Mouse (Mus musculus): ENCODE results near the gene Kif13a. TPM values are rescaled to one million over a fixed set of nuclear protein-coding genes. Genes with fewer than 3 reads are reported as not detected.

Kif13a gene
- total and polyA plus RNA-seq, 3 experiments = 1.2 to 1.7 TPM; not detected in 1

GRCm38 (mm10) chr13:46786836-46787235 lies 142.8 kb downstream of the Kif13a start:
- H3K4me1 ChIP-seq (ENCODE audit: control insufficient read depth in 1 of 2, insufficient read depth in 2 of 2, low read length in 2 of 2) = no peaks in the 10 kb centered on the region; a peak in 2 of 4 replicates
- H3K79me2 ChIP-seq (ENCODE audit: control insufficient read depth, insufficient read depth, low read length, poor library complexity) = no peaks in the 10 kb centered on the region
- no peaks in the 10 kb centered on the region for H3K27me3 ChIP-seq (ENCODE audit: control insufficient read depth in 1 of 2, insufficient read depth in 2 of 2, low read length in 2 of 2)
- H3K9ac ChIP-seq (ENCODE audit: control insufficient read depth, low read depth, low read length, poor library complexity, severe bottlenecking) = peak overlapping the region; percentile 61
- peak overlapping the region; percentile 42 to 61 for H3K4me3 ChIP-seq (ENCODE audit: control insufficient read depth in 1 of 2, insufficient read depth in 1 of 2, low read depth in 2 of 2, low read length in 2 of 2)
- no peaks in the 10 kb centered on the region for H3K9me3 ChIP-seq (replicated peaks; ENCODE audit: insufficient read depth, low read length)
- peak overlapping the region; percentile 93 for H3K27ac ChIP-seq (ENCODE audit: control insufficient read depth, low read depth, low read length)
- DNase-seq (ENCODE audit: low read depth, low spot score) = peak; percentile 68
- H3K36me3 ChIP-seq (ENCODE audit: control insufficient read depth in 1 of 2, insufficient read depth in 2 of 2, low read length in 2 of 2) = peaks cover 0 to 9% of the 10 kb centered on the region in 2 experiments; a peak in 2 of 4 replicates
- TF ChIP-seq POLR2AphosphoS2 (IDR thresholded peaks at IDR 0.05; ENCODE audit: low read length) = no peak
- no peak for TF ChIP-seq RAD21 (IDR thresholded peaks at IDR 0.05; ENCODE audit: low read depth, low read length)
- no peak for TF ChIP-seq POLR2A (IDR thresholded peaks at IDR 0.05; ENCODE audit: control insufficient read depth in 1 of 2, insufficient read depth in 1 of 2, low read depth in 1 of 2, low read length in 2 of 2, poor library complexity in 1 of 2)
- TF ChIP-seq MXI1 (IDR thresholded peaks at IDR 0.05; ENCODE audit: low read depth, low read length) = no peak; the same call in 1 of the 2 replicates
- TF ChIP-seq E2F4 (IDR thresholded peaks at IDR 0.05; ENCODE audit: borderline replicate concordance, low read depth, low read length) = no peak
- no peak for TF ChIP-seq CHD1 (IDR thresholded peaks at IDR 0.05; ENCODE audit: low read depth, low read length)
- TF ChIP-seq EP300 (IDR thresholded peaks at IDR 0.05; ENCODE audit: low read depth in 1 of 2, low read length in 2 of 2) = peak; percentile 63 to 82
- peak; percentile 67; the same call in 1 of the 2 replicates for TF ChIP-seq MAX (IDR thresholded peaks at IDR 0.05; ENCODE audit: low read length)
- TF ChIP-seq KAT2A (conservative IDR thresholded peaks at IDR 0.05; ENCODE audit: low read depth, low read length) = no peak
- no peak for TF ChIP-seq POLR2AphosphoS5 (IDR thresholded peaks at IDR 0.05; ENCODE audit: borderline replicate concordance, low read depth, low read length)
- TF ChIP-seq SMC3 (IDR thresholded peaks at IDR 0.05; ENCODE audit: low read depth, low read length) = no peak
- TF ChIP-seq MAZ (IDR thresholded peaks at IDR 0.05; ENCODE audit: low read depth, low read length) = no peak
- peak; percentile 81 for TF ChIP-seq GATA1 (IDR thresholded peaks at IDR 0.05; ENCODE audit: low read depth, low read length)
- no peak for TF ChIP-seq ZMIZ1 (IDR thresholded peaks at IDR 0.05; ENCODE audit: low read depth, low read length)
- peak; percentile 29; the same call in 1 of the 2 replicates for TF ChIP-seq JUND (IDR thresholded peaks at IDR 0.05; ENCODE audit: low read depth, low read length)
- TF ChIP-seq ZC3H11A (IDR thresholded peaks at IDR 0.05; ENCODE audit: low read depth, low read length) = no peak
- peak; percentile 38; the same call in 1 of the 2 replicates for TF ChIP-seq TCF12 (IDR thresholded peaks at IDR 0.05; ENCODE audit: low read depth, low read length)
- TF ChIP-seq ETS1 (IDR thresholded peaks at IDR 0.05; ENCODE audit: low read depth, low read length) = peak; percentile 74
- TF ChIP-seq SIN3A (IDR thresholded peaks at IDR 0.05; ENCODE audit: low read length) = no peak
- TF ChIP-seq MYC (IDR thresholded peaks at IDR 0.05; ENCODE audit: low read depth, low read length) = peak; percentile 67; the same call in 1 of the 2 replicates
- TF ChIP-seq RCOR1 (IDR thresholded peaks at IDR 0.05; ENCODE audit: low read depth, low read length) = no peak

- Histone ChIP-seq H3K36me3 (ENCODE audit: control insufficient read depth in 1 of 2, insufficient read depth in 2 of 2, low read length in 2 of 2) (peaks cover 0 to 9% of the 10 kb centered on the region in 2 experiments; a peak in 2 of 4 replicates), H3K9me3 (replicated peaks; ENCODE audit: insufficient read depth, low read length) (no peaks in the 10 kb centered on the region), H3K27ac (ENCODE audit: control insufficient read depth, low read depth, low read length) (peak overlapping the region; percentile 93), H3K4me3 (ENCODE audit: control insufficient read depth in 1 of 2, insufficient read depth in 1 of 2, low read depth in 2 of 2, low read length in 2 of 2) (peak overlapping the region; percentile 42 to 61), H3K79me2 (ENCODE audit: control insufficient read depth, insufficient read depth, low read length, poor library complexity) (no peaks in the 10 kb centered on the region), H3K4me1 (ENCODE audit: control insufficient read depth in 1 of 2, insufficient read depth in 2 of 2, low read length in 2 of 2) (no peaks in the 10 kb centered on the region; a peak in 2 of 4 replicates), H3K27me3 (ENCODE audit: control insufficient read depth in 1 of 2, insufficient read depth in 2 of 2, low read length in 2 of 2) (no peaks in the 10 kb centered on the region), H3K9ac (ENCODE audit: control insufficient read depth, low read depth, low read length, poor library complexity, severe bottlenecking) (peak overlapping the region; percentile 61)
- peak; percentile 76 for DNase-seq (ENCODE audit: low read depth, low spot score)
- TF ChIP-seq ZNF384 (IDR thresholded peaks at IDR 0.05; ENCODE audit: low read depth, low read length) (no peak), MAX (IDR thresholded peaks at IDR 0.05; ENCODE audit: low read length) (no peak), SMC3 (IDR thresholded peaks at IDR 0.05; ENCODE audit: low read depth, low read length) (no peak), MEF2A (IDR thresholded peaks at IDR 0.05; ENCODE audit: extremely low read depth, insufficient replicate concordance, low read depth, low read length, poor library complexity, severe bottlenecking) (no peak), TBP (IDR thresholded peaks at IDR 0.05; ENCODE audit: low read depth, low read length) (no peak), UBTF (IDR thresholded peaks at IDR 0.05; ENCODE audit: borderline replicate concordance, insufficient read depth, low read depth, low read length) (no peak), ZMIZ1 (IDR thresholded peaks at IDR 0.05; ENCODE audit: low read depth, low read length) (no peak), TAL1 (IDR thresholded peaks at IDR 0.05; ENCODE audit: low read length) (no peak), RAD21 (IDR thresholded peaks at IDR 0.05; ENCODE audit: low read depth, low read length) (no peak), CHD1 (IDR thresholded peaks at IDR 0.05; ENCODE audit: low read depth, low read length) (no peak), USF2 (IDR thresholded peaks at IDR 0.05; ENCODE audit: borderline replicate concordance in 1 of 2, insufficient read depth in 1 of 2, low read depth in 1 of 2, low read length in 2 of 2) (no peak), MXI1 (IDR thresholded peaks at IDR 0.05; ENCODE audit: low read depth, low read length) (0 out of 2 replicates have a peak, but pooled peaks have one; percentile 5), JUND (IDR thresholded peaks at IDR 0.05; ENCODE audit: low read depth, low read length) (no peak), ZC3H11A (IDR thresholded peaks at IDR 0.05; ENCODE audit: low read depth, low read length) (no peak), KAT2A (conservative IDR thresholded peaks at IDR 0.05; ENCODE audit: low read depth, low read length) (no peak), E2F4 (IDR thresholded peaks at IDR 0.05; ENCODE audit: borderline replicate concordance, low read depth, low read length) (no peak), MAFK (IDR thresholded peaks at IDR 0.05; ENCODE audit: borderline replicate concordance, low read depth, low read length) (no peak), NRF1 (IDR thresholded peaks at IDR 0.05; ENCODE audit: insufficient read depth, low read depth, low read length, poor library complexity, severe bottlenecking) (no peak)
Measured at GRCm38 (mm10) chr13:46786064-46786561, 143.6 kb downstream of the Kif13a start.

All from MEL (cell line).